Mouse (Mus musculus): ENCODE data around the gene Grhpr.

GRCm38 (mm10) chr4:45026459-45026858 lies 45.3 kb downstream of the Grhpr start:
- no peak for TF ChIP-seq TCF12 (IDR thresholded peaks at IDR 0.05; ENCODE audit: low read depth, low read length)
- no peak for TF ChIP-seq RCOR1 (conservative IDR thresholded peaks at IDR 0.05; ENCODE audit: low read depth, low read length)
- TF ChIP-seq CTCF (conservative IDR thresholded peaks at IDR 0.05 in 1 of 2, IDR thresholded peaks at IDR 0.05 in 1 of 2; ENCODE audit: low read depth in 2 of 2, low read length in 2 of 2), result no peak
- TF ChIP-seq UBTF (IDR thresholded peaks at IDR 0.05; ENCODE audit: low read depth, low read length), result no peak
- TF ChIP-seq MYC (IDR thresholded peaks at IDR 0.05; ENCODE audit: low read depth, low read length), result no peak
- TF ChIP-seq USF1 (IDR thresholded peaks at IDR 0.05; ENCODE audit: low read depth, low read length), result no peak
